Mouse (Mus musculus) urinary bladder, postnatal 36 days (tissue): ENCODE measurements around the gene Rilpl1.

ENCODE experiments used
- DNase-seq, 2 experiments: peaks; one replicate each; pipeline ENCODE4 v3.0.0; 2022; ENCODE audit warnings: low spot score in 2 of 2, mixed read lengths in 1 of 2

Rilpl1 gene

GRCm38 (mm10) chr5:124452494-124453228, 78.5 kb downstream of the Rilpl1 start:
- no peak for DNase-seq

GRCm38 (mm10) chr5:124450641-124451340, 80.4 kb downstream of the Rilpl1 start:
- DNase-seq = no peak

- DNase-seq = no peak
Observed at GRCm38 (mm10) chr5:124450051-124450450, 81.1 kb downstream of the Rilpl1 start.

GRCm38 (mm10) chr5:124449494-124449893, 81.7 kb downstream of the Rilpl1 start:
- no peak for DNase-seq

GRCm38 (mm10) chr5:124446301-124446881, 84.8 kb downstream of the Rilpl1 start:
- peak; percentile 67 to 80 for DNase-seq

GRCm38 (mm10) chr5:124445621-124446293, 85.4 kb downstream of the Rilpl1 start:
- DNase-seq = peak in 1 of 2 experiments; percentile 38

- DNase-seq = peak in 1 of 2 experiments; percentile 58
Observed at GRCm38 (mm10) chr5:124444661-124445561, 86.3 kb downstream of the Rilpl1 start.

GRCm38 (mm10) chr5:124444208-124444607, 87.0 kb downstream of the Rilpl1 start:
- no peak for DNase-seq
